ENCODE assay signal across 2 mouse cellular contexts in the genomic region with DNA sequence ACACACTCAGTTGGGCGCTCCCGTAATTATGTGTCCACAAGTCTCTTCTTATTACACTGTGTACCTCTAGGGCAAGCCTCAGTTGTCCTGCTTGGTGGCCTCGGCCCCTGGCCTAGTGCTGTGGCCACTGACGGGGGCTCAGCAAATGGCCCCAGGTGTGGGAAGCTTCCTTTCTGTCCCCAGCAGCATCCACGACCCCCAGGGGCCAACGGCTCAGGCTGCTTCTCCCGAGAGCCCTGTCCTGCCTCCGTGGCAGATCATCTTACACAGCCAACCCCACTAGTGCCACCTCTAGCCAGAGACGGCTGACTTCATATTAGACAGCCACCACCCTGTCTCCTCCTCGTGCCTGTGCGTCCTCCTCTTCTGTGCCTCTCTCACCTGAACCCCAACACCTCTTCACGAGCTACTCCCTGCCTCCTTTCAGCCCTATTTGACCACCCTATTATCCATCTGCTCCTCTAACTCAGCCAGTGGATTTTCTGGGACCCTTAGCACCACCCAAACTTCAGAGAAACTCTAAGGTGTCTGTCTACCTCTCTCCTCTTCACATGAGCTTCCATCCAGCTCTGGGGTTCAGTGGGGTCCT.
TF ChIP-seq lines count a peak whose summit lies in the region.

No protein-coding gene starts in this region.

TF ChIP-seq in C2C12, 6 proteins besides CTCF, POLR2A, EP300 and RAD21 (continued from another document):
- no peak for TF ChIP-seq MAX (IDR thresholded peaks at IDR 0.05)

TF ChIP-seq in CH12.LX, 34 proteins besides CTCF, POLR2A, EP300 and RAD21 (continued from another document):
- TF ChIP-seq SMC3 (IDR thresholded peaks at IDR 0.05; ENCODE audit: low read depth, low read length) (no peak), ZMIZ1 (IDR thresholded peaks at IDR 0.05; ENCODE audit: low read depth, low read length) (no peak), ELF1 (IDR thresholded peaks at IDR 0.05; ENCODE audit: low read depth, low read length) (no peak), E2F4 (IDR thresholded peaks at IDR 0.05; ENCODE audit: insufficient replicate concordance, low read depth, low read length) (no peak), TBP (conservative IDR thresholded peaks at IDR 0.05; ENCODE audit: low read depth, low read length) (no peak), NRF1 (IDR thresholded peaks at IDR 0.05; ENCODE audit: low read depth, low read length) (no peak), ZC3H11A (IDR thresholded peaks at IDR 0.05; ENCODE audit: low read depth, low read length) (no peak), SIN3A (IDR thresholded peaks at IDR 0.05; ENCODE audit: low read length) (no peak), KAT2A (IDR thresholded peaks at IDR 0.05; ENCODE audit: insufficient replicate concordance, low read length) (no peak), RCOR1 (conservative IDR thresholded peaks at IDR 0.05; ENCODE audit: low read depth, low read length) (no peak)
